Mouse (Mus musculus): ENCODE data around the gene Zzef1. TPM values are rescaled to one million over a fixed set of nuclear protein-coding genes. Genes with fewer than 3 reads are reported as not detected.

Zzef1 gene
- polyA plus RNA-seq, 2 experiments = 12.8 to 22.5 TPM

DNA sequence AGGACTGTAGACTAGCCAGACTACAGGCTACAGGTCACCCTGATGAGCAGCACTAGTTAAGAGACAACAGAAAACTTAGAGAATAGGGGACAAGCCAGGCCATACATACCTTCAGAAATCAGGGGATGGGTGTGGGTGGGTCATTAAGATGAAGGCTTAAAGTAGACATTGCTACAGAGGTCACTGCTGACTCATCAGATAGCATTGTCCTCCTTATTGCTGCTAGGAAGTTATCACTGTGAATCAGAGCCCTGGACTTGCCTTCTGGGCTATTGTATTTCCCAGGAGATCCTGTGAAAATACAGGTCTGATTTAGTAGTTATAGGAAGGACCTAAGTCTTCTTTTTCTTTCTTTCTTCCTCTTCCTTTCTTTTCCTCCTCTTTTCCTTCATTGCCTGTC is 50.7 kb downstream of the Zzef1 start:
- no peak overlapping the region for H3K9ac ChIP-seq (ENCODE audit: low read depth, low read length, severe bottlenecking)
- H3K9me3 ChIP-seq (ENCODE audit: control insufficient read depth, low read length) = no peaks in the 10 kb centered on the region
- TF ChIP-seq POLR2A (IDR thresholded peaks at IDR 0.05; ENCODE audit: borderline replicate concordance, extremely low read depth, insufficient read depth, insufficient read length) = no peak
- no peaks in the 10 kb centered on the region for H3K4me1 ChIP-seq (ENCODE audit: control insufficient read depth, insufficient read depth, low read length)
- ATAC-seq (ENCODE audit: low FRiP score, low read depth) (no peak), DNase-seq (ENCODE audit: low spot score) (no peak)
- no peak overlapping the region for H3K4me2 ChIP-seq (replicated peaks; ENCODE audit: low read depth, low read length, severe bottlenecking)
- peaks cover 61% of the 10 kb centered on the region for H3K36me3 ChIP-seq (ENCODE audit: control insufficient read depth, insufficient read depth, low read length)
- no peak overlapping the region for H3K27ac ChIP-seq (replicated peaks; ENCODE audit: low read depth, low read length)
- no peaks in the 10 kb centered on the region for H3K27me3 ChIP-seq (ENCODE audit: control insufficient read depth, insufficient read depth, low read length)
- H3K4me3 ChIP-seq (replicated peaks; ENCODE audit: low read length) = no peak overlapping the region

DNA sequence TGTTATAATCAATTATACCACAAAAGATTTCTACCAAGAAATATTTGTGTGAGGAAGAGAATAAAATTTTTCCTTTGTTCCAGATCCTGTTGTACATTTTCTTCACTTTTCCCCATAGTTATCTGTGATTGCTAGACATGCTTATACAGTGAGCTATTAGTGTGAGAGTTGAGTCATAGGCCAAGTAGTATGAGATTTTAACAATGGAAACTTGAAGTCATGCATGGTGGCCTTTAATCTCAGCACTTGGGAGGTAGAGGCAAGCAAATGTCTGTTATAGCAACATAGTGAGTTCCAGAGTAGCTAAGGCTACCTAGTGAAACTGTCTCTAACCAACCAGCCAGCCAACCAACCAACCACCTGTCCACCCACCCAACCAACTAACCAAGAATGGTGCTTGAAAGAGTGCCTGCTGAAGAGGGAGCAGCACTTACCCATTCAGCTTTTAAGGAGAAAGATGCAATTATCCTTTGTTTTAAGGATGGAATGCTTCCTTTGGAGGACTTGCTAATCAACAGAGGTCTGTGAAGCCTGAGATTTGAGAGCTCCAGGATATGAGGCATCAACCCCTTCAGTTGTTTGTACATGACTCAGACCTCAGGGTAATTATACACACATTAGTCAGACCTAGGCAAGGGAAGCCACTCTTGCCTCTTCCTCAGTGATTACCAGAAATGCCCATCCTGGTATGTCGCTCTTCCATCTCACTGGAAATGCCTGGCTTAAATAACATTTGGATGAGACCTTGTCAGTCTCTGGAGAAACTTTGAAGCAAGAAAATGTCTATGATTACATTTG is 52.0 kb downstream of the Zzef1 start:
- Histone ChIP-seq H3K4me2 (replicated peaks; ENCODE audit: low read depth, low read length, severe bottlenecking) (no peak overlapping the region), H3K4me1 (ENCODE audit: control insufficient read depth, insufficient read depth, low read length) (no peaks in the 10 kb centered on the region), H3K27ac (replicated peaks; ENCODE audit: low read depth, low read length) (no peak overlapping the region), H3K27me3 (ENCODE audit: control insufficient read depth, insufficient read depth, low read length) (no peaks in the 10 kb centered on the region), H3K9me3 (ENCODE audit: control insufficient read depth, low read length) (no peaks in the 10 kb centered on the region), H3K36me3 (ENCODE audit: control insufficient read depth, insufficient read depth, low read length) (peaks cover 62% of the 10 kb centered on the region), H3K4me3 (replicated peaks; ENCODE audit: low read length) (no peak overlapping the region), H3K9ac (ENCODE audit: low read depth, low read length, severe bottlenecking) (no peak overlapping the region)
- no peak for DNase-seq (ENCODE audit: low spot score)
- TF ChIP-seq POLR2A (IDR thresholded peaks at IDR 0.05; ENCODE audit: borderline replicate concordance, extremely low read depth, insufficient read depth, insufficient read length) = no peak
- 85% methylated on average over 1 of the region's 1 CpGs for WGBS
- no peak for ATAC-seq (ENCODE audit: low FRiP score, low read depth)

DNA sequence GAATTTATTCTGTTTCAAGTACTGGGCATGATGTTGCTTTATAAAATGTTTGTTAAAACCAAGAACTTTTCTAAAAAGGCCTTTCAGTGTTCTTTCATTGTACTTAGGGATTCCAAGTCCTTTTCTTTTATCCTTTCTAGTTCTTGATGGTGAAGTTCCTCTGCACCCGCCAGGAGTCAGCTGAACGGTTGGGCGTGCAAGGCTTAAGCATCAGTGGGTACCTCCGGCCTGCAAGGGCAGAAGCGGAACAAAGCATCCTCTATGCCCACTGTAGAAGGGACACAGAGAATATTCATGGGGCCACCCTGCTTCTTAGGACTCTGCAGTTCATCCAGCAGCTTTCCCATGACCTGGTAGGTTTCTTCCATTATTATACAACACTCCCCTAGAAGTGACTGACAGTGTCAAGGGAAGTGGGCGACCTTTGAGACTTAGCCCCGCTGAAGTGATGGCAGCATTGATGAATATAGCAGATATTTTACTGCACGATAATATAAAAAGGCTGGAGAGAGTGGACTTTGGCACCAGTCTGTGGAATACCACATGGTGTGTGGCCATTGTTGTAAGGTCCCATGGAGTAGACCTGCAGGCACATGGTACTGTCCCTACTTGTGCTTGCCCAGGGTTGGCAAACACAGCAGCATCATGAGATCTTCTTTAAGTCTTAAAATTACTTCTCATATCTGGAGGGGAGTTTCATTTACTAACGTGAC is 54.5 kb downstream of the Zzef1 start:
- H3K9me3 ChIP-seq (ENCODE audit: control insufficient read depth, low read length) = no peaks in the 10 kb centered on the region
- no peak overlapping the region for H3K27ac ChIP-seq (replicated peaks; ENCODE audit: low read depth, low read length)
- H3K4me1 ChIP-seq (ENCODE audit: control insufficient read depth, insufficient read depth, low read length) = no peaks in the 10 kb centered on the region
- peaks cover 57% of the 10 kb centered on the region for H3K36me3 ChIP-seq (ENCODE audit: control insufficient read depth, insufficient read depth, low read length)
- no peak overlapping the region for H3K4me3 ChIP-seq (replicated peaks; ENCODE audit: low read length)
- DNase-seq (ENCODE audit: low spot score) (no peak), ATAC-seq (ENCODE audit: low FRiP score, low read depth) (no peak)
- no peaks in the 10 kb centered on the region for H3K27me3 ChIP-seq (ENCODE audit: control insufficient read depth, insufficient read depth, low read length)
- WGBS = 91% methylated on average over 9 of the region's 9 CpGs
- no peak for TF ChIP-seq POLR2A (IDR thresholded peaks at IDR 0.05; ENCODE audit: borderline replicate concordance, extremely low read depth, insufficient read depth, insufficient read length)
- no peak overlapping the region for H3K9ac ChIP-seq (ENCODE audit: low read depth, low read length, severe bottlenecking)
- H3K4me2 ChIP-seq (replicated peaks; ENCODE audit: low read depth, low read length, severe bottlenecking) = no peak overlapping the region

DNA sequence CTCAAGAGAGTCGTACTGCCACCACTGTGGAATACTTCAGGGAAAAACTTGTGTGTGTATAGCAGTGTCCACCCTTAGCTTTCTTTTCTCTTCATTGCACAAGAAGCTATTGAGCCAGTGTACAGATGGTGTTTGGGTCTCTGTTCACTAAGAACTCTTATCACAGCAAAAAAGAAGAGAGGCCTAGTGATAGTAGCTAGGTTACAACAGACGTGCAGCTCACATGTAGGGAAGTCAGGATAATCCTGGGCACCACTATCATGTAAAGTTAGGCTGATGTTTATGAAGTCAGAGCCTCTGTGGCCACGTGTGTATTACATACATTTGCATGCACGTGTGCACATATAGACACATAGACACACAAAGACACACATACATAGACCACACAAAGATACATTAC is 55.2 kb downstream of the Zzef1 start:
- Histone ChIP-seq H3K9me3 (ENCODE audit: control insufficient read depth, low read length) (no peaks in the 10 kb centered on the region), H3K4me1 (ENCODE audit: control insufficient read depth, insufficient read depth, low read length) (no peaks in the 10 kb centered on the region), H3K4me2 (replicated peaks; ENCODE audit: low read depth, low read length, severe bottlenecking) (no peak overlapping the region), H3K27ac (replicated peaks; ENCODE audit: low read depth, low read length) (no peak overlapping the region), H3K27me3 (ENCODE audit: control insufficient read depth, insufficient read depth, low read length) (no peaks in the 10 kb centered on the region), H3K36me3 (ENCODE audit: control insufficient read depth, insufficient read depth, low read length) (peaks cover 61% of the 10 kb centered on the region), H3K4me3 (replicated peaks; ENCODE audit: low read length) (no peak overlapping the region), H3K9ac (ENCODE audit: low read depth, low read length, severe bottlenecking) (no peak overlapping the region)
- ATAC-seq (ENCODE audit: low FRiP score, low read depth) (no peak), DNase-seq (ENCODE audit: low spot score) (no peak)
- no peak for TF ChIP-seq POLR2A (IDR thresholded peaks at IDR 0.05; ENCODE audit: borderline replicate concordance, extremely low read depth, insufficient read depth, insufficient read length)
- WGBS = 94% methylated on average over 4 of the region's 4 CpGs

DNA sequence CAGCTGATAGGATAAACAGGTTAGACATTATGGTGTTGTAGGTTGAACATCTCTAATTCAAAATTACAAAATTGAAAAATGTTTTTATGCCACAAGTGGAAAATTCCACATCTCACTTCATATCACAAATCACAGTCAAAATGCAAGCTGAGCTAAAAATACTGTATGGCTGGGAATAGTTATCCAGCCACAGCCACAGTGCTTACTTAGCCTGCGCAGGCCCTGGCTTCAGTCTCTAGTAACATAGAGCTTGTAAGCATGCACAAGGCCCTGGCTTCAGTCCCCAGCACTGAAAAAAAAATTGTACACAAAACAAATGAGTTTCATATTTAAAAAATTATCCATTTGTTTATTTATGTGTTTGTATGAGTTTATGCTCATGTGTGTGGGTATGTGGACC is 56.1 kb downstream of the Zzef1 start:
- no peak for TF ChIP-seq POLR2A (IDR thresholded peaks at IDR 0.05; ENCODE audit: borderline replicate concordance, extremely low read depth, insufficient read depth, insufficient read length)
- Histone ChIP-seq H3K9ac (ENCODE audit: low read depth, low read length, severe bottlenecking) (no peak overlapping the region), H3K4me1 (ENCODE audit: control insufficient read depth, insufficient read depth, low read length) (no peaks in the 10 kb centered on the region), H3K27me3 (ENCODE audit: control insufficient read depth, insufficient read depth, low read length) (no peaks in the 10 kb centered on the region), H3K36me3 (ENCODE audit: control insufficient read depth, insufficient read depth, low read length) (peaks cover 69% of the 10 kb centered on the region), H3K9me3 (ENCODE audit: control insufficient read depth, low read length) (no peaks in the 10 kb centered on the region), H3K27ac (replicated peaks; ENCODE audit: low read depth, low read length) (no peak overlapping the region), H3K4me3 (replicated peaks; ENCODE audit: low read length) (no peak overlapping the region), H3K4me2 (replicated peaks; ENCODE audit: low read depth, low read length, severe bottlenecking) (no peak overlapping the region)
- WGBS = 100% methylated on average over 1 of the region's 1 CpGs
- ATAC-seq (ENCODE audit: low FRiP score, low read depth) (no peak), DNase-seq (ENCODE audit: low spot score) (no peak)
